Mouse (Mus musculus) stomach, postnatal 0 days (tissue): Measurements from ENCODE around the gene Tmem192.

Experiments
- CTCF ChIP-seq: IDR thresholded peaks from 2 replicates; pipeline ENCODE4 v1.5.1; 2016; ENCODE audit warnings: antibody characterized with exemption, low read depth, mild to moderate bottlenecking, moderate library complexity
- EP300 ChIP-seq: optimal IDR thresholded peaks from 2 replicates; pipeline ENCODE3; 2016; ENCODE audit warnings: antibody characterized with exemption

DNA sequence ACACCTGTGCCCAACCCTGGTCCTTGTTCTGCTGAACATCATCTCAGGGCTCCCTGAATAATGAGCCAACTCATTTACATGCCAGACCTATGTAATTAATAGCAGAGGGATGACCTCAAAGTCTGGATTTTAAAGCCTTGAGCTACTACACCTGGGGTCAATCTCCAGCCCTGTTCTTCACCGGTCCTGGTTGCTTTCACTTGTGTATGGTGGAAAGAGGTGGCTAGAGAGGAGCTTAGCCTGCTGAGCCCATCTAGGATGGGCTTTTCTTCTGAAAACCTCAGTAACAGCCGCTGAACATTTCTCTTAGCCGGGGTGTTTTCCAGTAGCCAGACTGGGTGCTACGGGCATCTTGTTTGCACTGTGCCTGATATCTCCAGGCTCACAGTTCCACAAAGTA lies 40.7 kb downstream of the Tmem192 start, which contains the start of gene Trim75:
- no peak for TF ChIP-seq EP300
- TF ChIP-seq CTCF, result no peak
